Mouse (Mus musculus) layer of hippocampus, adult 9-10 months (tissue): ENCODE measurements around the gene Tmigd3.
A peak's percentile ranks its signal among the peaks of the same experiment; 100 is the strongest.

ENCODE experiments used
- DNase-seq: peaks from one replicate; pipeline ENCODE4 v3.0.0; 2022; ENCODE audit warnings: low spot score

Tmigd3 gene

GRCm38 (mm10) chr3:105933926-105934325 lies 63.2 kb downstream of the Tmigd3 start:
- no peak for DNase-seq

DNA sequence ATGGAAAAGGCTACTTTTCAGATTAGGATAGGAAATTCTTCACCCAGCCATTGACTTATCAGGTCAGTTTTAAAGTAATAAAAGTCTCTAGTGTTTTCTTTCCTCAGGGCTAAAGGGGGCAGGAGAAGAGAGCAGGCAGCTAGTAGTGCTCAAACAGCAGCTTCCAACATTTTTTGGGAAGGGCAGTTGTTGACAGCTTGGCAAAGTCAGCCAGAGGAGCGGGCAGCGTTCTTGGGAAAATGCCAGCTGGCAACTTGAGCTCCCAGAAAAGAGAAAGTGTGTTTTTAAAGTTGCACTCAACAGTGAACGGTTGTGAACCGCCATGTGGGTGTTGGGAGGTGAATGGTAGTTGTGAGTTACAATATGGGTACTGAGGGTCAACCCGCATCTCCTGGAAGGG lies 64.3 kb downstream of the Tmigd3 start:
- no peak for DNase-seq

DNA sequence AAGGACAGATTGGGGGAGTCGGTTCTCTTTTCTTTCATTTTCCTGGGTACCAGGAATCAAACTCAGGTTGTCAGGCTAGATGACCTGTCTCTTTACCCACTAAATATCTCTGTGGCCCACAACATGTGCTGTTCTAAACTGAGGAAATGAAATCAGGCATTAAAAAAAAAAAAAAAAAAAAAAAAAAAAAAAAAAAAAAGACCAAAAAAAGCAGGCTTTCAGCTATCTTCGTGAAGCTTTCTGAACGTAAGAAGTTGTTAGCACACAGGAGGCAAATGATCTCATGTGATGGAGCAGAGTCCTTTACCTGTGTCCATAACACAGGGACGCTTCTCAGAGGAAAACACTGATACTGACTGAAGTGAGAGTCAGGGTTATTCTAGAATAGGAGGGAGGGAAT lies 65.4 kb downstream of the Tmigd3 start:
- no peak for DNase-seq

GRCm38 (mm10) chr3:105951348-105951747 lies 80.6 kb downstream of the Tmigd3 start:
- no peak for DNase-seq

GRCm38 (mm10) chr3:105957235-105957634 lies 86.5 kb downstream of the Tmigd3 start:
- DNase-seq: no peak

DNA sequence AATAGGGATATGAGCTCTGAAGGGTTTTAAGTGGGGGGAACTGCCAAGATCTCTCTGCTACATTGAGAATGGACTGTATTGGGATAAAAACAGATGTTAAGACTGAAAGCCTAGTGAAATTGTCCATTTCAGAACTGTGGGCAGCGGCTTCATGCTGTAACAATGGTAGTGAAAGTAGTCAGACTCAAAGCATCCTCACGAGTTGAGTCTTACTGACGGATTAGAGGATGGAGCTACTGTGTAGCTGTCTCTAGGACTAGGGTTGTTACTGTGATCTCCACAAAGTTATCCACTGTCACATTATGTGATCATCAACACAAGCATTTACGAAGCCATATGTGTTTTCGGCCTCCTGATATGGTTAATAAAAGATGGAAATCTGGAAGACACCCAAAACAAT lies 87.5 kb downstream of the Tmigd3 start:
- no peak for DNase-seq

DNA sequence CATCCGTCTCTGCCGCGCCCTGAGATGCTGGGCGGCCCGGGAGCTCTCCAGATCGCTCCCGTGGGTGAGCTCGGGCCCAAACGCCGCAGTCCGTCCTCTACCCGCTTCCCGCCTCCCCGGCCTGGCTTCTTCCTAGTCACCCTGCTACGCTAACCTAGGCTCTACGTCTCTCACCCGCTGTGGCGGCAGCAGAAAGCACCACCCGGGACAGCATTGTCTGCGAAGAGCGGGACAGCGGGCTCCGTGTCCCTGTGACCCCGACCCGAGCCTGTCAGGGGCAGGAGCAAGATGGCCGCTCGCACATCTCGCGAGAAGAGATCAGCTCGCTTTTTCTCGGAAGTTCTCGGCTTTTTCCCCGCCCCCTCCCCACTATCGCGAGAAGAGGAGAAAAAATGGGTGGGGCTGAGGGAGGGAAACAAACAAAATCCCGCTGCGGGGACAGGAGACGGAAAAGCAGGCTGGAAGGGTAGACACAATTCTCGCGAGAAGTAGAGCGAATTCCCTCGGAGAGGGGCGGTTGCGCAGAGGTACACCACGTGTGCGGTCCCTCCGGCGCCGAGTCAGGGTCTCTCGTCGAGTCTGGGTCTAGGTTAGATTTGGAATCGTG lies 88.4 kb downstream of the Tmigd3 start, which contains the start of gene Wdr77:
Gene Wdr77, plus strand, starts transcription at position 396 of the 607 bp plus-strand sequence.
- DNase-seq: peak; percentile 90

DNA sequence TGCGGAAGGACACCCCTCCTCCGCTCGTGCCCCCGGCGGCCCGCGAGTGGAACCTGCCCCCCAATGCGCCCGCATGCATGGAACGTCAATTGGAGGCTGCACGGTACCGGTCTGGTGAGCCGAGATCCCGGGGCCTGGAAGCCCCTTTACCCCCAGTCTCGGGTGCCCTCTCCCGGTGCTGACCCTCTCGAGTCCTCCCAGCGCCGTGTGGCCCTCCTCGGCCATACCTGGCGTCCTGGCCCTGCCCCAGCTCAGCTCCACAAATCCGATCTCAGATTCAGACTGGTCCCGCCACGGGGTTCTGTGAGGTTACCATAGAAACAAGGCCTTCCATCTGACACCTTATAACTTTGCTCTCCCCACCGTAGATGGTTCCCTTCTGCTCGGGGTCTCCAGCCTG lies 88.9 kb downstream of the Tmigd3 start:
- no peak for DNase-seq

- DNase-seq: no peak
Observed at GRCm38 (mm10) chr3:105959999-105960398, 89.3 kb downstream of the Tmigd3 start, which contains the start of gene Atp5f1. Gene Atp5f1 (minus strand): TSS chr3:105960099.

GRCm38 (mm10) chr3:105960700-105961099 lies 90.0 kb downstream of the Tmigd3 start:
- no peak for DNase-seq

DNA sequence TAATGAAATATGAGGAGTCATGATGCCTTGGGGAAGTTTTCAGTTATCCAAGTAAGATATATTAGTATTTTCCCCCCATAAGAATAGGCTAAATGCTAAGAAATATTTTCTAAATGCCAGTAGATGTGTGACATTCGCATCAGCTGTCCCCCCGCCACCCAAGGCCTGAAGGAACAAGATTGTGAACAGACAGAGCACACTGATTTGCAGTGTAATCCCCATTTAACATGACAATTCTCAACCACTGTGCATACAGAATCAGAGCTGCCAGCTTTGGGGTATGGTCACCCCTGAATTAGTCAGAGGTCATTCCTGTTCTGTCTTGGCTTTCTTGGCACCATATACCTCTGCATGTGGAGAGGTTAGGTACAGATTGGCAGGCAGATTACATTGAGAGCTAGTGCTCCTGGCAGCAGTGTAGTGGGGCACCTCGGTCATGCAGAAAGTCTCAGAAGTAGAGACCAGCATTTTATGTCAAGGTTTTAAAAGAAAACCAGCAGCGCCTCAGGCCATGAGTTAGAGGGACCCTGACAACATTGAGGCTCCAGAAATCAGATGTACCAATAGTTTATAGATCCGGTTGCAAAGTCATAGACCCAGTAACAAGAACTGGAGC lies 101.2 kb downstream of the Tmigd3 start:
- DNase-seq: no peak

DNA sequence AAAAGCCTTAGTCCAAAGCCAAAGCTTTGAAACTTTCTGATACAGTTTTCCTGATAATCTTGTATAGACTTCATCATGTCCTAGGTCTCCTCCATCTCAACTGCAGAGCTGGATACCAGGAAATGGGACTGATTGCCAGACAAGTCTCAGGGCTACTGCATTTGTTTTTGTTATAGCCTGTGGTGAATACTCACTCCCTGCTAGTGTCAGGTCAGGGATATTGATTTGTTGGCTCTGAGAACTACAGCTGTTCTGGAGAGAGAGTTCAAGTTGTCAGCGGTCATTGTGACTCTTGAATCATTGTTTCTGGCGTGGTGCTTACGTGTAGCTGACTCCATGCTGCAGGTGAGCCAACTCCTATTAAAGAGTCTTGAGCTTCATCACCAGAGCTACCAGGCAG lies 102.7 kb downstream of the Tmigd3 start, which contains the start of gene Ovgp1:
Gene Ovgp1, plus strand, starts transcription at position 301 of the 400 bp plus-strand sequence.
- DNase-seq: no peak
